Mouse (Mus musculus): Measurements from ENCODE around the gene Upk2. TPM values are rescaled to one million over a fixed set of nuclear protein-coding genes. Genes with fewer than 3 reads are reported as not detected.
"Not testable (repeated sequence)": the region's sequence is repeated elsewhere in the genome, so short reads cannot be mapped to it uniquely, and the experiment has no call there.

Upk2 gene
- polyA plus RNA-seq, 2 experiments = 0.40 to 0.91 TPM

GRCm38 (mm10) chr9:44411601-44412130 is 43.1 kb downstream of the Upk2 start:
- Histone ChIP-seq H3K27me3 (ENCODE audit: control insufficient read depth, insufficient read depth, low read length) (no peaks in the 10 kb centered on the region), H3K4me1 (ENCODE audit: control insufficient read depth, insufficient read depth, low read length) (peaks cover 3% of the 10 kb centered on the region; the same call in 1 of the 2 replicates), H3K9ac (ENCODE audit: low read depth, low read length, severe bottlenecking) (no peak overlapping the region), H3K4me3 (replicated peaks; ENCODE audit: low read length) (no peak overlapping the region), H3K9me3 (ENCODE audit: control insufficient read depth, low read length) (no peaks in the 10 kb centered on the region), H3K27ac (replicated peaks; ENCODE audit: low read depth, low read length) (no peak overlapping the region), H3K4me2 (replicated peaks; ENCODE audit: low read depth, low read length, severe bottlenecking) (no peak overlapping the region), H3K36me3 (ENCODE audit: control insufficient read depth, insufficient read depth, low read length) (peaks cover 63% of the 10 kb centered on the region)
- 74% methylated on average over 1 of the region's 1 CpGs for WGBS
- no peak for ATAC-seq (ENCODE audit: low FRiP score, low read depth)
- no peak for DNase-seq (ENCODE audit: low spot score)
- no peak for TF ChIP-seq POLR2A (IDR thresholded peaks at IDR 0.05; ENCODE audit: borderline replicate concordance, extremely low read depth, insufficient read depth, insufficient read length)

- Histone ChIP-seq H3K4me3 (replicated peaks; ENCODE audit: low read length) (no peak overlapping the region), H3K27me3 (ENCODE audit: control insufficient read depth, insufficient read depth, low read length) (no peaks in the 10 kb centered on the region), H3K4me2 (replicated peaks; ENCODE audit: low read depth, low read length, severe bottlenecking) (no peak overlapping the region), H3K4me1 (ENCODE audit: control insufficient read depth, insufficient read depth, low read length) (peaks cover 7% of the 10 kb centered on the region; the same call in 1 of the 2 replicates), H3K36me3 (ENCODE audit: control insufficient read depth, insufficient read depth, low read length) (peaks cover 63% of the 10 kb centered on the region), H3K27ac (replicated peaks; ENCODE audit: low read depth, low read length) (no peak overlapping the region), H3K9ac (ENCODE audit: low read depth, low read length, severe bottlenecking) (no peak overlapping the region), H3K9me3 (ENCODE audit: control insufficient read depth, low read length) (no peaks in the 10 kb centered on the region)
- ATAC-seq (ENCODE audit: low FRiP score, low read depth) = no peak
- DNase-seq (ENCODE audit: low spot score) = no peak
- WGBS = 92% methylated on average over 2 of the region's 2 CpGs
- no peak for TF ChIP-seq POLR2A (IDR thresholded peaks at IDR 0.05; ENCODE audit: borderline replicate concordance, extremely low read depth, insufficient read depth, insufficient read length)
Observed at GRCm38 (mm10) chr9:44410647-44411336, 44.0 kb downstream of the Upk2 start.

- 76% methylated on average over 9 of the region's 9 CpGs for WGBS
- not testable (repeated sequence) for H3K27me3 ChIP-seq (ENCODE audit: control insufficient read depth, insufficient read depth, low read length); H3K27ac ChIP-seq (replicated peaks; ENCODE audit: low read depth, low read length)
Observed at GRCm38 (mm10) chr9:44408693-44409092, 46.1 kb downstream of the Upk2 start.

GRCm38 (mm10) chr9:44407752-44408097 is 47.1 kb downstream of the Upk2 start:
- no peak for TF ChIP-seq POLR2A (IDR thresholded peaks at IDR 0.05; ENCODE audit: borderline replicate concordance, extremely low read depth, insufficient read depth, insufficient read length)
- H3K4me2 ChIP-seq (replicated peaks; ENCODE audit: low read depth, low read length, severe bottlenecking) = peak overlapping the region; percentile 51
- DNase-seq (ENCODE audit: low spot score) (no peak), ATAC-seq (ENCODE audit: low FRiP score, low read depth) (peak; percentile 24)
- peaks cover 65% of the 10 kb centered on the region for H3K36me3 ChIP-seq (ENCODE audit: control insufficient read depth, insufficient read depth, low read length)
- H3K4me1 ChIP-seq (ENCODE audit: control insufficient read depth, insufficient read depth, low read length) = peaks cover 7% of the 10 kb centered on the region; the same call in 1 of the 2 replicates
- H3K27me3 ChIP-seq (ENCODE audit: control insufficient read depth, insufficient read depth, low read length) = no peaks in the 10 kb centered on the region
- H3K4me3 ChIP-seq (replicated peaks; ENCODE audit: low read length) = peak overlapping the region; percentile 81
- H3K9me3 ChIP-seq (ENCODE audit: control insufficient read depth, low read length) = no peaks in the 10 kb centered on the region
- H3K27ac ChIP-seq (replicated peaks; ENCODE audit: low read depth, low read length) = peak overlapping the region; percentile 93
- peak overlapping the region; percentile 82 for H3K9ac ChIP-seq (ENCODE audit: low read depth, low read length, severe bottlenecking)
- WGBS = 1% methylated on average over 23 of the region's 24 CpGs

More at GRCm38 (mm10) chr9:44408693-44409092, 46.1 kb downstream of the Upk2 start:
- H3K4me1 ChIP-seq (ENCODE audit: control insufficient read depth, insufficient read depth, low read length); H3K9me3 ChIP-seq (ENCODE audit: control insufficient read depth, low read length); DNase-seq (ENCODE audit: low spot score); ATAC-seq (ENCODE audit: low FRiP score, low read depth): not testable (repeated sequence)
- H3K36me3 ChIP-seq (ENCODE audit: control insufficient read depth, insufficient read depth, low read length) = peaks cover 65% of the 10 kb centered on the region
- H3K4me3 ChIP-seq (replicated peaks; ENCODE audit: low read length) = peak overlapping the region; percentile 81
- H3K9ac ChIP-seq (ENCODE audit: low read depth, low read length, severe bottlenecking) = peak overlapping the region; percentile 82; the same call in 1 of the 2 replicates
- peak overlapping the region; percentile 51 for H3K4me2 ChIP-seq (replicated peaks; ENCODE audit: low read depth, low read length, severe bottlenecking)

GRCm38 (mm10) chr9:44406906-44407751 is 47.6 kb downstream of the Upk2 start, which contains the start of the genes Rps25 and Trappc4:
TSS of gene Rps25 (plus strand) at chr9:44407139.
TSS of gene Trappc4 (minus strand) at chr9:44407600.
- ATAC-seq (ENCODE audit: low FRiP score, low read depth) (peak; percentile 95), DNase-seq (ENCODE audit: low spot score) (peak; percentile 97)
- peaks cover 65% of the 10 kb centered on the region for H3K36me3 ChIP-seq (ENCODE audit: control insufficient read depth, insufficient read depth, low read length)
- peaks cover 7% of the 10 kb centered on the region; the same call in 1 of the 2 replicates for H3K4me1 ChIP-seq (ENCODE audit: control insufficient read depth, insufficient read depth, low read length)
- no peaks in the 10 kb centered on the region for H3K9me3 ChIP-seq (ENCODE audit: control insufficient read depth, low read length)
- under 1% methylated on average over 51 of the region's 51 CpGs for WGBS
- H3K4me2 ChIP-seq (replicated peaks; ENCODE audit: low read depth, low read length, severe bottlenecking) = peak within 1 kb of the TSS; percentile 51
- peak within 1 kb of the TSS; percentile 81 for H3K4me3 ChIP-seq (replicated peaks; ENCODE audit: low read length)
- H3K27me3 ChIP-seq (ENCODE audit: control insufficient read depth, insufficient read depth, low read length) = no peaks in the 10 kb centered on the region
- TF ChIP-seq POLR2A (IDR thresholded peaks at IDR 0.05; ENCODE audit: borderline replicate concordance, extremely low read depth, insufficient read depth, insufficient read length) = peak; percentile 60; the same call in 1 of the 2 replicates
- H3K27ac ChIP-seq (replicated peaks; ENCODE audit: low read depth, low read length) = peak within 1 kb of the TSS; percentile 93
- H3K9ac ChIP-seq (ENCODE audit: low read depth, low read length, severe bottlenecking) = peak within 1 kb of the TSS; percentile 82
